Mouse (Mus musculus) erythroid progenitor cell, adult 5-6 weeks (primary cell): ENCODE measurements around the gene Kpna4. TPM values are rescaled to one million over a fixed set of nuclear protein-coding genes. Genes with fewer than 3 reads are reported as not detected.

Experiments used
- ATAC-seq: replicated peaks from 2 replicates; pipeline ENCODE4 v1.8.0; 2016; ENCODE audit warnings: moderate number of reproducible peaks, mild to moderate bottlenecking, moderate TSS enrichment, inconsistent platforms; ENCODE audit not compliant: poor library complexity, low FRiP score, severe bottlenecking
- total RNA-seq, 2 experiments: library from RNA; stranded (forward) in 1 of 2; stranded (reverse) in 1 of 2; fragments of 150-400 nt in 1 of 2; fragments of 186-747, 209-891 nt in 1 of 2; gene quantifications; 2 replicates each; pipeline versions ENCODE4 v1.2.3 to v1.2.4; 2015 to 2017; ENCODE audit warnings: low replicate concordance in 2 of 2

The Kpna4 gene
- total RNA-seq, 2 experiments from 2014 or later, result 35.3 to 48.2 TPM

DNA sequence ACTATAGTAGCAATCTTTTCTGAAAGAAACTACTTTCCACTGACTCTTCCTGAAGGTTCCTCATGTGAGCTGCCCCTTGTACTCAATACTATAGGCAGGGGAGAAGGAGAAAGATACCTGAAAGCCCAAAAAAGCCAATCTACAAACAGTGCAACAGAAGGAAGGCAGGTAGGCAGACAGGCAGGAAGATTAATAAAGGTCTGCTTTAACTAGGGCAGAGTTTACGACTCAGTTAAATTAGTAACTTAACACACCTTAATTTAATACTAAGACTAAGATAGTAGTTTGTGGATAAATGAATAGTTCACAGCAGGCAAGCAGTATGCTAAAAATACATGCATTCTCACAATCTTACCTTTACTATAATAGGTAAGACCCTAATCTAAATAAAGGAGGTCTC, 12.2 kb downstream of the Kpna4 start:
- ATAC-seq, result no peak

DNA sequence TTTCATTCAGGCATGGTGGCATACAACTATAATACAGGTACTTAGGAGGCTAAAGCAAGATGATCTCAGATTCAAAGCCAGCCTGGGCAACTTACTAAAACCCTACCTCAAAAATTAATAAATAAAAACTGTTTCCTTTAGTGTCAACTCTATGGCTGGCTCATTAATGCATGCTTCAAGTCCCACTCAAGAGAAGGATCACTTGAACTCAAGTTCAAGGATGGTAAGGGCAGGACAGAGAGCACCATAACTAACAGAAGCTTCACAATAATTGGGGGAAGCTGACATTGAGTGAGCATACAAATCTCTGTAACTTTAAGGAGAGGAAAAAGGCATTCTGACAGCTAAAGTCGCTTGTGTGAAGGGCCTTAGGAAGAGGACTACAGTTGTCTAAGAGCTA, 13.0 kb downstream of the Kpna4 start:
- no peak for ATAC-seq

- no peak for ATAC-seq
These were observed 17.8 kb downstream of the Kpna4 start for GRCm38 (mm10) chr3:69109079-69109478.

DNA sequence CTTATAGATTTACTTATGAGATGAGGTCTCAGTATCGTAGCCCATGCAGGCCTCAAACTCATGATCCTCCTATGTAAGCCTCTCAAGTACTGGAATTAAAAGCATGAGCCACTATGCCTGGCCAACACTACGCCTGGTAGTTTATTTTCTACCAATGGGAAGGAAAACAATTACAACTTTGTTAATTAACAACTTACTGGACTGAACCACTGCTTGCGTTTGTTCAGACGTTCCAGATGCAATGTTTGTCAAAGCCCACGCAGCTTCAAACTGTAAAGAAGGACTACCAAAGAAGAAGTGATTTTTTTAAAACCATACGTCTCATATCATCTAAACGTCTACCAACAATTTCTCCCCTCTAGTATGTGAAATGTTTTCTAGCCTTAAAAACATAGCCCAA, 32.5 kb downstream of the Kpna4 start:
- no peak for ATAC-seq

DNA sequence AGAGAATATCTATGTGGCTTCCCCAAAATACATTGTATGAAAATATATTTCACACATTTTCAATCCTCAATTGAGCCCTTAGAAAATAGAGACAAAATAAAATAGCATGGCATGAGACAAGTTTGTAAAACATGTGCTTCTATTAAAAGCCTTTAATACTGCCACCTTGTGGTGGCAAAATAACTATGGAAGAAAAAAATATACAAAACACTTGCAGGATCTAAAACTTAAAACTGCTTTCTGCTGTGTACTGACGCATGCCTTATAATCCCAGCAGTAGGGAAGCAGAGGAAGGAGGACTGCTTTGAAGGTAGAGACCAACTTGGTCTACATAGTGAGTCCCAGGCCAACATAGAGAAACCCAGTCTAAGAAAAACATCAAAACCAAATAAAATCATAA, 62.9 kb downstream of the Kpna4 start:
- peak; percentile 72 for ATAC-seq

GRCm38 (mm10) chr3:69062764-69063163, 64.1 kb downstream of the Kpna4 start:
- no peak for ATAC-seq

- no peak for ATAC-seq
These were observed 66.2 kb downstream of the Kpna4 start for GRCm38 (mm10) chr3:69060672-69061071.

- no peak for ATAC-seq
These were observed 71.0 kb downstream of the Kpna4 start for GRCm38 (mm10) chr3:69055871-69056270.

- peak; percentile 97 for ATAC-seq
These were observed 72.0 kb downstream of the Kpna4 start for GRCm38 (mm10) chr3:69054760-69055432.

DNA sequence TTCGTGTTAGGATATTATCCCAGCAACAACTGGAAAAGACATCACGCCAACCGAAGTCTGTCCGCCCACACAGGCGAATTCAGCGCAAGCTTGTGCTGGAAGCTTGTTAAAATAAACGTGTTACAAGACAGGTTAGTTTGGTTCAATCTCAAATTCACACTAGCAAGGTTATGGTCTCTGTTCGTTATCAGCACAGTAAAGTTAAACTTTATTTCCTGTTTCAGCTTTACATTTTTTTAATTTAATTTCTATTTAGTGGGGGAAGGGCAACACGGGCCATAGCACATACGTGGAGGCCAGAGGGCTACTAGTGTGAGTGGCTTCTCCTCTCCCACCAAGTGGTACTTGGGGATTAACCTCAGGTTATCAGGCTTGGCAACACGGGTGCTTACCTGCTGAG, 75.0 kb downstream of the Kpna4 start:
- ATAC-seq, result no peak

GRCm38 (mm10) chr3:69049011-69049410, 77.9 kb downstream of the Kpna4 start:
- no peak for ATAC-seq

- ATAC-seq, result no peak
These were observed 79.2 kb downstream of the Kpna4 start for GRCm38 (mm10) chr3:69047684-69048083.

DNA sequence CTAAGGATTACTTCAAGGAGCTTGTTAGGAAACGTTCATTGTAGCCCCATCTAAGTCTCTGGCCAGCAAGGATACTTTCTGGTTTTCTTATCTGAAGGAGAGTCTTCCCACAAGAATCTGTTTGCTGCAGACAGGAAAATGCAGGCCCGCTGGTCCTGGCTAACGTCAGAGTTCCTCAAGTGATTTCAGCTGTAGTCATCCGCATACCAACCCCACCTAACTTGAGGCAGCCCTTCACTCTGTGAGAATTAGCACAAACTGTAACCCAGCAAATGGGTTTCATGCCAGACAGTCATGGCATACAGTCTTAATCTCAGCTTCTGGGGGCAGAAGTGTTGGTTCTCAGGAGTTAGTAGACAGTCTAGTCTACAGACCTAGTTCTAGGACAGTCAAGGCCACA, 80.4 kb downstream of the Kpna4 start:
- ATAC-seq, result no peak

GRCm38 (mm10) chr3:69045750-69046149, 81.2 kb downstream of the Kpna4 start:
- 0 out of 2 replicates have a peak, but pooled peaks have one; percentile 12 for ATAC-seq

DNA sequence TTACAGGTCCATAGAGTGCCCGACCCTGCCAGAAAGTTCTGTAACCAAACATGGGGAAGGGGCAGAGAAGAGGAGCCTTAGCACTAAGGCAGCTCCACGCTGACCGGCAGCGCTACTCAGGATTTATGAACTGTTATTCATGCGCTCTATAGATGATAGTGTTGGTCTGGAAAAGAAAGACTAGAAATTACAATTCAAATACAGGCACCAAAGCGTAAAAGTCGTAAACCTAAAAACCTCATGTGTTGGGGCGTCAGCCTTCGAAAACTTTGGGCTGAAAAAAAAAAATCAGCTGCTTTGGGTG, 81.6 kb downstream of the Kpna4 start:
- ATAC-seq, result peak; percentile 10

DNA sequence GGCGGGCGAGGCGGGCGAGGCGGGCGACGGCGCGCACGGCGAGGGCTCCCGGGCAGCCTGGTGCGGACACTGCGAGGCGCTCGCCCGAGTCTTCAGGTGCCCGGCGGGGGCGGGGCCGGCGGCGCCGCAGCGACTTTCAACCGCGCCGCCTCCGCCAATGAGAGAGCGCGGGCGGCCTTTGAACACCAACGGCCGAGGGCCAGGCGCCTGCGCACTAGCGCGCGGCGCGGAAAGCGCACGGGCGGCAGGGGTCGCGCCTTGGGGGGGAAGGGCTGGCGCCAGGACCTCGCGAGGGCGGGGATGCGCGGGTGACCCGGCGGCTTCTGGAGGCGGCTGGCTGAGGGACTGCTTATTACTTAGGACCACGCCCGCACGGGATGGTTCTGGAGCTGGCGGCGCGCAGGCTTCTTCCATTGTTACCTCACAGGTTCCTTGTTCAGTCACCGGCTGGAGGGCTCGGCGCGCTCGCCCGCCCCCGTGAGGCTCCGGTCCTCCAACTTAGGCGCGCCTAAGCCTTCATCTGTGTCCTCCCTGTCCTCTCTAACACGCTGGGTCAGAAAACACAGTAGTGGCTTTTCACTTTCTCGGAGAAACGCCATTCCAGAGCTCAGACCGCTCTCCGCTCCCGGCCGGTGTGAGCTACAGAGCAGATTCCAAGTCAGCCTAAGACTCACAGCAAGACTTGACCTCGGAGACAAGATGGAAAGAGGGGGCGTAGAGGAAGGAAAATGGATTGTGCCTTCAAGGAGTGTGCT, 82.1 kb downstream of the Kpna4 start, which contains the start of gene Trim59:
Gene Trim59, minus strand, starts transcription at position 111 of the 755 bp plus-strand sequence.
- ATAC-seq, result peak; percentile 80

- peak; percentile 43 for ATAC-seq
These were observed 82.7 kb downstream of the Kpna4 start for GRCm38 (mm10) chr3:69044167-69044591.

DNA sequence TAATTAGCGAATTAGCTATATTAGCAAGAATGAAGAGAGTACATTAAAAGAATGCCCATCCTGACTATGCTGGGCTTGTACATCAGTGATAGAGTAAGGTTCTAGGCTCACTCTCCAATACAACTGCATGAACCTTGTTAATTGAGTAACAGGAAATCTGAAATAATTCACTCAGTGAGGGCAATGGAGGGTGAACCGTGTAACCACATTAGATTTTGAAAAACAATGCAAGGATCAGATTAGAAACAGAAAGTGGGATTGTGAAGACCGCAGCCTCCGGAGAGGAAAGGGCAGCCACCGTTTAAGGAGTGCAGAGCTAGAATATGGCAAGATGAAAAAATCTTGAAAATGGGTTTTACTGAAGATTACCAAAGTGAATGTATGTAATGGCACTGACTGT, 85.6 kb downstream of the Kpna4 start:
- ATAC-seq, result no peak

- ATAC-seq, result no peak
These were observed 86.8 kb downstream of the Kpna4 start for GRCm38 (mm10) chr3:69040105-69040504.

GRCm38 (mm10) chr3:69026133-69026783, 100.7 kb downstream of the Kpna4 start:
- ATAC-seq, result no peak

DNA sequence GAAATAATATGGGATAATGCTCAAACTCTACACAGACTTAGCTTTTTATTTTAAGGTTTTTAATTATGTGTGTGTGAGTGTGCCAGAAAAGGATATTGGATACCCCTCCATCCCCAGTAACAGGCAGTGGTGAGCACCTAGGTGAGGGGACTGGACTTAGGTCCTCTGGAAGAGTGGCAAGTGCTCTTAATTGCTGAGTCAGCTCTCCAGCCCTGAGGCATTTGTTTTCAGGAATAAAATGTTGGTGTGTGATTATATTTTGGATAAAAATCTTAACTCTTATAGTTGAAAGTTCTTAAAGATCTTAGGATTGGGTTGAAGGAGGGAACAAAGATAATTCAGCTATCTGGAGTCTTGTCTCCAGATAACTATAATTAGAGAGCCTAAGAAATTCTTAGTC, 106.1 kb downstream of the Kpna4 start:
- ATAC-seq, result no peak
